Mouse (Mus musculus) gastrocnemius, adult 8-10 months (tissue): ENCODE measurements around the gene Piezo1. TPM values are rescaled to one million over a fixed set of nuclear protein-coding genes. Genes with fewer than 3 reads are reported as not detected.

Source experiments
- microRNA-seq: library from miRNA; unstranded; fragments of <30 nt; microRNA quantifications from one replicate; pipeline ENCODE4 v1.2.0, GENCODE M21; 2022
- total RNA-seq, 4 experiments: library from RNA; stranded (reverse); gene quantifications; 2 replicates each; pipeline ENCODE4 v1.2.4; 2022

The Piezo1 gene
- total RNA-seq, 4 experiments from 2014 or later = 11.7 to 14.4 (median 13.9) TPM

Small RNA genes within 50 kb of the gene (microRNA-seq; reads per million reads assigned to microRNA genes)
- gene Gm24366 = not detected

Other genes starting within 250 kb of the Piezo1 start
- gene Trhr2, start 190.6 kb downstream of the Piezo1 start, total RNA-seq = not detected
- gene Zc3h18, start 174.7 kb downstream of the Piezo1 start, total RNA-seq = 10 to 100 TPM; 22.9 to 30.7 (median 25.8) TPM
- not detected for gene Il17c, start 129.3 kb downstream of the Piezo1 start, total RNA-seq
- gene Cyba, start 118.4 kb downstream of the Piezo1 start, total RNA-seq = 1 to 10 TPM; 3.8 to 8.6 (median 5.7) TPM
- gene Mvd, start 107.9 kb downstream of the Piezo1 start, total RNA-seq = 1 to 10 TPM; 3.4 to 5.5 (median 4.8) TPM
- 10 to 100 TPM in 3 of 4 experiments, 1 to 10 TPM in 1; 8.9 to 15.4 (median 13.7) TPM for gene Snai3, start 90.6 kb downstream of the Piezo1 start, total RNA-seq
- gene Rnf166, start 75.3 kb downstream of the Piezo1 start, total RNA-seq = 10 to 100 TPM; 29.9 to 37.5 (median 32.4) TPM
- gene Ctu2, start 75.2 kb downstream of the Piezo1 start, total RNA-seq = 1 to 10 TPM; 6.1 to 7.2 (median 6.7) TPM
- 1 to 10 TPM in 1 of 4 experiments, under 1 TPM in 3; 0.47 to 1.0 (median 0.83) TPM for gene Cdt1, start 16.7 kb upstream of the Piezo1 start, total RNA-seq
- gene Aprt, start 25.6 kb upstream of the Piezo1 start, total RNA-seq = 10 to 100 TPM; 42.7 to 49.4 (median 45.2) TPM
- under 1 TPM; 0.92 to 0.96 (median 0.93) TPM for gene Galns, start 60.1 kb upstream of the Piezo1 start, total RNA-seq
- 10 to 100 TPM; 38.7 to 49.7 (median 44.0) TPM for gene Trappc2l, start 60.3 kb upstream of the Piezo1 start, total RNA-seq
- gene Pabpn1l, start 71.4 kb upstream of the Piezo1 start, total RNA-seq = under 1 TPM in 1 of 4 experiments, not detected in 3; 0.27 TPM
- gene Cbfa2t3, start 147.8 kb upstream of the Piezo1 start, total RNA-seq = 10 to 100 TPM; 12.3 to 22.0 (median 17.2) TPM
- gene Acsf3, start 224.2 kb upstream of the Piezo1 start, total RNA-seq = 10 to 100 TPM; 10.5 to 13.1 (median 11.5) TPM